Mouse (Mus musculus) CH12.LX (cell line): Measurements from ENCODE around the gene Afg1l. TPM values are rescaled to one million over a fixed set of nuclear protein-coding genes. Genes with fewer than 3 reads are reported as not detected.

Experiments used
- DNase-seq: peaks from one replicate; pipeline ENCODE4 v3.0.0-alpha.2; 2013; ENCODE audit errors: extremely low read depth
- H3K27ac ChIP-seq: 2 replicates; pipeline ENCODE4 v1.5.1; 2012; ENCODE audit warnings: low read depth, mild to moderate bottlenecking, control low read depth, moderate library complexity; ENCODE audit not compliant: insufficient read depth
- H3K27me3 ChIP-seq: replicated peaks from 2 replicates; pipeline ENCODE3; 2012; ENCODE audit warnings: inconsistent platforms
- H3K36me3 ChIP-seq, 2 experiments: replicated peaks in 1 of 2; 2 replicates each; pipeline versions ENCODE3 to v1.6.1; 2012; ENCODE audit warnings: inconsistent platforms in 1 of 2, low read length in 1 of 2, mild to moderate bottlenecking in 1 of 2, mixed read lengths in 1 of 2, moderate library complexity in 1 of 2; ENCODE audit not compliant: control insufficient read depth in 1 of 2, insufficient read depth in 1 of 2
- H3K4me1 ChIP-seq, 2 experiments: 2 replicates each; pipeline ENCODE4 v1.6.1; 2012; ENCODE audit warnings: inconsistent platforms in 1 of 2, moderate library complexity in 1 of 2; ENCODE audit not compliant: insufficient read depth in 2 of 2, control insufficient read depth in 1 of 2
- H3K4me2 ChIP-seq: 2 replicates; pipeline ENCODE4 v1.6.1; 2012; ENCODE audit warnings: low read depth, mild to moderate bottlenecking, control low read depth; ENCODE audit not compliant: poor library complexity, insufficient read depth, severe bottlenecking
- H3K4me3 ChIP-seq, 3 experiments: fragments of 150-350 bp in 1 of 3; sonication (generic) in 1 of 3; replicated peaks in 1 of 3; 2 replicates each; pipeline versions ENCODE3 to v1.5.1; 2011 to 2012; ENCODE audit warnings: low read depth in 2 of 3, low read length in 2 of 3, mild to moderate bottlenecking in 2 of 3, moderate library complexity in 2 of 3, control low read depth in 1 of 3, improper control_type of control experiment in 1 of 3, inconsistent platforms in 1 of 3, mixed read lengths in 1 of 3; ENCODE audit not compliant: poor library complexity in 1 of 3
- H3K79me2 ChIP-seq: replicated peaks from 2 replicates; pipeline ENCODE4 v1.6.1; 2012; ENCODE audit warnings: mild to moderate bottlenecking, moderate library complexity; ENCODE audit not compliant: control insufficient read depth, poor library complexity, insufficient read depth, severe bottlenecking; ENCODE audit errors: extremely low read depth
- H3K9ac ChIP-seq: 2 replicates; pipeline ENCODE4 v1.6.1; 2012; ENCODE audit warnings: low read depth, mild to moderate bottlenecking, control low read depth, moderate library complexity; ENCODE audit not compliant: insufficient read depth
- H3K9me3 ChIP-seq: replicated peaks from 2 replicates; pipeline ENCODE3; 2012; ENCODE audit warnings: low read length, inconsistent platforms, mixed read lengths
- CTCF ChIP-seq, 2 experiments: IDR thresholded peaks in 1 of 2; conservative IDR thresholded peaks in 1 of 2; 2 replicates each; pipeline ENCODE4 v1.5.1; 2011 to 2012; ENCODE audit warnings: low read depth in 2 of 2, low read length in 2 of 2, improper control_type of control experiment in 1 of 2, inconsistent platforms in 1 of 2, mild to moderate bottlenecking in 1 of 2, moderate library complexity in 1 of 2
- ELF1 ChIP-seq: IDR thresholded peaks from 2 replicates; pipeline ENCODE4 v1.6.1; 2014; ENCODE audit warnings: low read depth, mild to moderate bottlenecking, inconsistent platforms, low read length, improper control_type of control experiment
- EP300 ChIP-seq: IDR thresholded peaks from 2 replicates; pipeline ENCODE4 v1.6.1; 2011; ENCODE audit warnings: low read length, improper control_type of control experiment
- IRF4 ChIP-seq: IDR thresholded peaks from 2 replicates; pipeline ENCODE4 v1.6.1; 2014; ENCODE audit warnings: low read depth, mild to moderate bottlenecking, inconsistent platforms, low read length, improper control_type of control experiment
- JUN ChIP-seq: IDR thresholded peaks from 2 replicates; pipeline ENCODE4 v1.6.1; 2011; ENCODE audit warnings: low read depth, mild to moderate bottlenecking, low read length, improper control_type of control experiment, moderate library complexity; ENCODE audit not compliant: insufficient read depth
- MAFK ChIP-seq: IDR thresholded peaks from 2 replicates; pipeline ENCODE4 v1.6.1; 2011; ENCODE audit warnings: low read length, improper control_type of control experiment; ENCODE audit not compliant: insufficient replicate concordance
- MAX ChIP-seq: IDR thresholded peaks from 2 replicates; pipeline ENCODE4 v1.6.1; 2011; ENCODE audit warnings: low read length, improper control_type of control experiment
- MYC ChIP-seq: IDR thresholded peaks from 2 replicates; pipeline ENCODE4 v1.6.1; 2011; ENCODE audit warnings: low read depth, mild to moderate bottlenecking, improper control_type of control experiment, low read length
- PAX5 ChIP-seq: IDR thresholded peaks from 2 replicates; pipeline ENCODE4 v1.6.1; 2012; ENCODE audit warnings: low read length, inconsistent platforms, mixed read lengths
- POLR2A ChIP-seq: IDR thresholded peaks from 2 replicates; pipeline ENCODE4 v1.6.1; 2011; ENCODE audit warnings: low read depth, mild to moderate bottlenecking, improper control_type of control experiment, low read length
- POLR2AphosphoS2 ChIP-seq: IDR thresholded peaks from 2 replicates; pipeline ENCODE4 v1.6.1; 2011; ENCODE audit warnings: low read depth, low read length, improper control_type of control experiment
- RCOR1 ChIP-seq: conservative IDR thresholded peaks from 2 replicates; pipeline ENCODE4 v1.6.1; 2012; ENCODE audit warnings: low read depth, mild to moderate bottlenecking, inconsistent platforms, low read length, improper control_type of control experiment
- SIN3A ChIP-seq: IDR thresholded peaks from 2 replicates; pipeline ENCODE4 v1.6.1; 2012; ENCODE audit warnings: low read length, improper control_type of control experiment, inconsistent platforms
- TCF12 ChIP-seq: IDR thresholded peaks from 2 replicates; pipeline ENCODE4 v1.6.1; 2014; ENCODE audit warnings: low read depth, mild to moderate bottlenecking, inconsistent platforms, low read length, improper control_type of control experiment
- ZKSCAN1 ChIP-seq: IDR thresholded peaks from 2 replicates; pipeline ENCODE4 v1.6.1; 2012; ENCODE audit warnings: low read depth, inconsistent platforms, low read length, improper control_type of control experiment, borderline replicate concordance
- ZNF384 ChIP-seq: IDR thresholded peaks from 2 replicates; pipeline ENCODE4 v1.6.1; 2012; ENCODE audit warnings: low read depth, low read length, improper control_type of control experiment, inconsistent platforms
- dilution Hi-C: fragments of 300-500 bp; cut with MboI; formaldehyde crosslinking; loops from 2 replicates; pipeline ENCODE4 v1.14.3; 2020; ENCODE audit warnings: low sequenced_read_pairs; ENCODE audit not compliant: extremely low pct_unique_long_range_greater_than_20kb, extremely low pct_ligation_motif_present
- in situ Hi-C: fragments of 300-500 bp; cut with MboI; formaldehyde crosslinking; loops from 3 replicates; pipeline ENCODE4 v1.14.3; 2019; ENCODE audit warnings: low sequenced_read_pairs, low pct_ligation_motif_present, low pct_unique_long_range_greater_than_20kb, mixed read lengths
- polyA plus RNA-seq: library from polyadenylated mRNA; unstranded; fragments of >175 nt; gene quantifications from 2 replicates; pipeline ENCODE4 v1.2.1, GENCODE M21; 2012; ENCODE audit warnings: low read depth; ENCODE audit not compliant: insufficient read length
- total RNA-seq, 2 experiments: library from RNA; depleted of rRNA; stranded (reverse); fragments of 300-350 nt in 1 of 2; fragments of >200 nt in 1 of 2; gene quantifications; 2 replicates each; pipeline ENCODE4 v1.2.3; 2012 to 2014

Afg1l gene
- total and polyA plus RNA-seq, 3 experiments = 3.1 to 6.9 (median 4.5) TPM

- Histone ChIP-seq H3K4me3 (no peak overlapping the region), H3K79me2 (peaks cover 30% of the 10 kb centered on the region), H3K4me2 (no peak overlapping the region), H3K9ac (no peak overlapping the region), H3K36me3 (peaks cover 2 to 52% of the 10 kb centered on the region in 2 experiments), H3K9me3 (no peaks in the 10 kb centered on the region), H3K27ac (no peak overlapping the region), H3K27me3 (no peaks in the 10 kb centered on the region), H3K4me1 (no peaks in the 10 kb centered on the region; a peak in 1 of 4 replicates)
- DNase-seq = no peak
- dilution Hi-C loops (no loop called here), in situ Hi-C loops (no loop called here)
- TF ChIP-seq MYC (no peak), MAFK (no peak), CTCF (conservative IDR thresholded peaks at IDR 0.05 in 1 of 2, IDR thresholded peaks at IDR 0.05 in 1 of 2; ENCODE audit: low read depth in 2 of 2, low read length in 2 of 2) (no peak), POLR2AphosphoS2 (no peak), PAX5 (no peak), ZKSCAN1 (no peak), JUN (no peak), POLR2A (no peak), ZNF384 (no peak), ELF1 (no peak), MAX (no peak), RCOR1 (no peak), IRF4 (no peak), SIN3A (no peak), EP300 (no peak), TCF12 (no peak)
Measured at GRCm38 (mm10) chr10:42518363-42518762, 40.0 kb upstream of the Afg1l start.

- Histone ChIP-seq H3K79me2 (peaks cover 30% of the 10 kb centered on the region), H3K9ac (no peak overlapping the region), H3K36me3 (peaks cover 9 to 64% of the 10 kb centered on the region in 2 experiments), H3K4me3 (no peak overlapping the region), H3K4me2 (no peak overlapping the region), H3K27ac (no peak overlapping the region), H3K27me3 (no peaks in the 10 kb centered on the region), H3K4me1 (no peaks in the 10 kb centered on the region), H3K9me3 (no peaks in the 10 kb centered on the region)
- in situ Hi-C loops = no loop called here
- dilution Hi-C loops = no loop called here
- peak in 1 of 2 experiments; percentile 11; a peak in 1 of 4 replicates for TF ChIP-seq CTCF (conservative IDR thresholded peaks at IDR 0.05 in 1 of 2, IDR thresholded peaks at IDR 0.05 in 1 of 2; ENCODE audit: low read depth in 2 of 2, low read length in 2 of 2)
- no peak for TF ChIP-seq ZNF384
- no peak for DNase-seq
Measured at GRCm38 (mm10) chr10:42514125-42514524, 35.8 kb upstream of the Afg1l start.
